Mouse (Mus musculus): ENCODE results near the gene Hc. TPM values are rescaled to one million over a fixed set of nuclear protein-coding genes. Genes with fewer than 3 reads are reported as not detected.

The Hc gene
- total RNA-seq, 2 experiments from 2014 or later, result not detected

GRCm38 (mm10) chr2:35058325-35058724, 2.9 kb downstream of the Hc start:
- DNase-seq (ENCODE audit: low spot score in 2 of 2), result no peak

DNA sequence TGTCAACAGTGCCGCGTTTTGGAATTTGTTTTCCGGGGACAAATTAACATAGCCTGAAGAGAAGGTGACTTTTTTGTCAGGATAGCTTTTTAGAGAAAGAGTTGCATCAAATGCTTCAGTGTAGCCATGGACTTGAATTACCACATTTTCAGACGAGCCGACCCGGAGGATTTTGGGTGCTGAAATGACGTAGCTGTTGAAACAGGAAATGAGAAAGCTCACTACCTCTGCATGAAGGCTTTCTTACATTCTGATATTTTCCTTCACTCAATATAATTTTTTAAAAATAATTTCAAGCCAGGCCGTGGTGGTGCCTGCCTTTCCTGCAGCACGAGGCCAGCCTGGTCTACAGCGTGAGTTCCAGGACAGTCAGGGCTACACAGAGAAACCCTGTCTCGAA, 4.0 kb downstream of the Hc start:
- no peak for DNase-seq (ENCODE audit: low spot score in 2 of 2)

- peak in 1 of 2 experiments; percentile 15 for DNase-seq (ENCODE audit: low spot score in 2 of 2)
These were observed 12.4 kb downstream of the Hc start for GRCm38 (mm10) chr2:35048851-35049250.

- peak in 1 of 2 experiments; percentile 6 for DNase-seq (ENCODE audit: low spot score in 2 of 2)
These were observed 16.3 kb downstream of the Hc start for GRCm38 (mm10) chr2:35044956-35045355.

GRCm38 (mm10) chr2:35038580-35039375, 22.5 kb downstream of the Hc start:
- no peak for DNase-seq (ENCODE audit: low spot score in 2 of 2)

DNA sequence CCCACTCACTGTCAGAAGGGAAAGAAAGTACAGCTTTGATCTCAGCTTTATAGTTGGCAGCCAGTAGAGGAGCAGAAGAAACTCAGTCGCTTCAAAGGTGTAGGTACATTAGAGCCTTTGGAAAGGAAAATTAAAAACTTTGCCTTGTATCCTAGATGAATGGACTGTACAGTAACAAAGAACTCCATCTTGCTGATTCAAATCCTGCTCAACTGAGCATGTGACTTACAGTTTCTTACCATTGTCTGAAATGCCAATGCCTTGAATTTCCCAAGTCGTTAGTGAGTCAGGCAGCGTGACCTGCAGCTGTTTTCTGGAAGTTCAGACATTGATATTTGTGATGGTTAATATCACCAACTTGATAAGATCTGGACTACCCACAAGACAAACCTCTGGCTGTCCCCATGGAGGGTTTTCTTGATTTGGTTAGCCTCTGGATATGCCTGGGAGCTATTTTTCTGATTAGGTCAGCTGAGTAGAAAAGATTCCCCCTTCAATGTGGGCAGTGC, 36.5 kb downstream of the Hc start:
- DNase-seq (ENCODE audit: low spot score in 2 of 2), result no peak

DNA sequence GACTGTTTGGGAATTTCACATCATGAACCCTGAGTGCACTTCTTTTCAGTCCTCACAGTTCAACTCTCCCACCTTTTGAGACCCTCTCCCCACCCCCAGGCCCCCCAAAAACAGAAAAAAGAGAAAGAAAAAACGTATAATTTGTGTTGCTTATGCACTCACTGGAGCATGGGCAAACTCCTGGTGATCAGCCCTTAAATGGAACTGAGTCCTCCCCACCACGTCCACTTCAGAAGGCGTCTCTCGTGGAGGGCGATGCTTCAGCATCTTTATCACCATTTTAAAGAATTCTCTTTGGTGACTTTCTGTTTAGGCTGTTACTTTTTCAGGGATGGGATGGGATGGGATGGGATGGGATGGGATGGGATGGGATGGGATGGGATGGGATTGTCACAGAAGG, 39.4 kb downstream of the Hc start:
- no peak for DNase-seq (ENCODE audit: low spot score in 2 of 2)

GRCm38 (mm10) chr2:35015861-35016260, 45.4 kb downstream of the Hc start:
- DNase-seq (ENCODE audit: low spot score in 2 of 2), result no peak

GRCm38 (mm10) chr2:35011649-35012048, 49.6 kb downstream of the Hc start:
- DNase-seq (ENCODE audit: low spot score in 2 of 2), result no peak

DNA sequence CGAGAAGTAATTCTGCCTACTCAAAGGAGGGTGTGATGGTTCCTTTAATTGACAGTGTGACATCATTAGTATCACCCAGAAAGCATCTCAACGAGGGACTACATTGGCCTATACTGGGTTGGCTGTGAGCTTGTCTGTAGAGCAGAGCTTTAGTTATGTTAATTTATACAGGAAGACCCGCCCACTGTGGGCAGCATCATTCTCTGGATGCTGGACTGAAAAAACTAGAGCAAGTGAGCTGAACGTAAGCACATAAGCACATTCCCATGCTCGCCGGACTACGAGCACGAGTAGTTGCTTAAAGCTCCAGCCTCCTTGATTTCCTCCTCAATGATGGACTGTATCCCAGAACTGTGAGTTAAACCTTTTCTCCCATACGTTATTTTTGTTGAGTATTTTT, 62.3 kb downstream of the Hc start:
- DNase-seq (ENCODE audit: low spot score in 2 of 2), result no peak

DNA sequence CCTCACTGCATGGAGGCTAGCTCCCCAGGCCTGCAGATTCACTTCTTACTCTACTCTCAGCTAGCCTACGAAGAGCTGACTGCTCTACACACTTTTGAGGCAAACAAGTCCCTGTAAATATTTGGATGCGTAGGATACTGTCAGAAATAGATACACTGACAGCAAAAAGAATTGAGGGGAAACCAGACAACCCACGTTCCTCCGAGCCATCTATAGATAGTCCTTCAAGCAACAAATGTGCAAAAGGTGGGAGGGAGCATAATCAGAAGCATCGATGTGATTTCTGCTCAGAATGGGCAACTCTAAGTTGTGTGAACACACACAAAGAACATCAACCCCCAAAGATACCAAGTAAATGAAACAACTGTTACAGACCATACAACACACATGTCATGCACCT, 64.7 kb downstream of the Hc start:
- DNase-seq (ENCODE audit: low spot score in 2 of 2), result no peak

- DNase-seq (ENCODE audit: low spot score in 2 of 2), result no peak
These were observed 67.4 kb downstream of the Hc start for GRCm38 (mm10) chr2:34993696-34994356.

DNA sequence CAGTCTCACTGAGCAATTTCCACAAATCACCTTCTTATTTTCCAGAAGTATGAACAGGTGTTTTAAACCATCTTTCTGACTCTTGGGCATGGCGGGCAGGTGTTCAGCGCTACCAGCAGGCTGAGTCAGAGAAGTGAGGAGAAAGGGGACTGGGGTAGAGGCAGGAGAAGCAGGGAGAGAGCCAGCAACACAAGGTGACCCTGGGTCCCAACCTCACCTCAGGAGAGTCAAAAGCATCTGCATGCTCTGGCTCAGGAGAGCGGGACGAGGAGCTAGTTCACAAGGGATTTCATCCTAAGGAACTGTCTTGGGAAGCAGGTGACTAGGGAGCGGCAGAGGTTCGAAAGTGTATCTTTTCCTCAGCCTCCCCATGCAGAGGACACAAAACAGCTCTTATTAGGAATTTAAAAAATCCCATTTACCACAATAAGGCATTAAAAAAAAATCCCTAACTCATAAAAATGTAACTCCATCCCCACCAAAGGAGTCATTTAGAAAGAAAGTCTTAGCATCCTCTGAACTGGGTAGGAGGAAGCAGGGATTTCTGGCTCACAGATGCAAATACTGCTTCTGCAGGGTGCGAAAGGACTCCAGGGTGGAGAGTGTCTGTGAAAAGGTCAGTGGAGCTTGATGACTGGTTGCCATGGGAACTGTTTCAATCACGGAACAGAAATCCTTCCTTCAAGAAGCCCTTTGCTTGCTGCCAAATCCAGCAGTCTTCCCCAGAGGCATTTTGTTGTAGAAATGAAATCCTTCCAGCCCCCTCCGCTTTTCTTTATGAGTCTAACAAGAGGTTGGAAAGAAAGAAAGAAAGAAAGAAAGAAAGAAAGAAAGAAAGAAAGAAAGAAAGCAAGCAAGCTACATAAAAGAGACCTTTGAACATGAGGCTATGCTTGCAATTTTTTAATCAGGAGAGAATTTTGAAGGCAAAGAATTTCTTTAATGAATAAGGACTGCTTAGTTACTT, 68.2 kb downstream of the Hc start:
- no peak for DNase-seq (ENCODE audit: low spot score in 2 of 2)

DNA sequence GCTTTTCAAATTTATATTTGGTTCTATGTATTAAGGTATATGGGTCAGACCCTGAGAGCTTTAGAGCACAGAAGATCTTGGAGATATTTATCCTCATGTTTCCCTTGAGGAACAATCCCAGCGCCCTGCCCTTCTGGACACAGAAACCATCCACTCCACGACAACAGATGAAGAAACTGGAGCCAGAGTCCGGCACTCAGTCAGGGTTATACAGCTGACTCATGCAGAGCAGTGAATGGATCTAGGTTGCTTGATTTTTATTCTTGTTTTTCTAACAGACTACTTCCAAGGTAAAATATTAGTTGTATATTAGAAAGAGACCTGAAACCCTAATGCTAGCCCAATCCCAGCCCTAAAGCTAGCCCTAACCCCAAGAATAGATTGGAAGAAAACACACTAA, 69.3 kb downstream of the Hc start:
- no peak for DNase-seq (ENCODE audit: low spot score in 2 of 2)

- DNase-seq (ENCODE audit: low spot score in 2 of 2), result no peak
These were observed 71.5 kb downstream of the Hc start for GRCm38 (mm10) chr2:34989749-34990148.

- no peak for DNase-seq (ENCODE audit: low spot score in 2 of 2)
These were observed 73.6 kb downstream of the Hc start for GRCm38 (mm10) chr2:34987595-34987994.

GRCm38 (mm10) chr2:34984885-34985284, 76.4 kb downstream of the Hc start:
- DNase-seq (ENCODE audit: low spot score in 2 of 2), result no peak

DNA sequence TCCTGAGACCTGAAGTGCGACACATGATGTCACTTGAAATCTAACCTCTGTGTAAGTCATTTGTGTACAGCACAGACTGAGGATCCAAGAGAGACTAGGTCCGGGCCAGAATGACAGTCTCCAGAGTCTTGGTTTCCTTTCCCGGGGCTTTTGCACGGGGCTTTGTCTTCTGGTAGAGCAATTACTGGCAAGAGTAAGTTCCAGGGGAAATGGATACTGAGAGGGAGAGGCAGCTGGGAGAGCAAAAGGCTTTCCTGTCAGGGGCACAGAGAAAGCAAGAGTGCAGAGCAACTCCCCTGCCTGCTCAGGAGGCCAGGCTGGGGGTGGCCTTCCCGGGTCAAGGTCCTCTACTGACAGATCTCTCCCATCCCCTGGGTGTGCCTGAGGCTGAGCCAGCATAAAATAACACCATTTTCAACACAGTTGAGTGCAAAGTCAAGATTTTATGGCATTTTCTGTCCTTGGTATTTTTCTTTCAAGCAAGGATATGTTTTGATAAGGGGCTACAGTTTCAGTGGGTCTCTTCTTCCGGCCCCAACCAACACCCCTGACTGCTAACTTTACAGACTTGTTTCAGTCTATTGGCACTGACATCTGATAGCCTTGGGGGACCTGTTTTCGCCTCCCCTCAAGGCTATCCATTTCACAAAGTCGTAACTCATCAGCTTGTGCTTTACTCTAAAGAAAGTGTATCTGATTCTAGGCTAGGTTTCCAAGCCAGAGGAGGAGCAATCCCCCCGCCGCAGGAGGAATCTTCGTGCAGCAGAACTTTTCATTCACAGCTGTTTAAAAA, 78.1 kb downstream of the Hc start:
- DNase-seq (ENCODE audit: low spot score in 2 of 2), result no peak

GRCm38 (mm10) chr2:34982096-34982724, 79.0 kb downstream of the Hc start:
- DNase-seq (ENCODE audit: low spot score in 2 of 2), result no peak

DNA sequence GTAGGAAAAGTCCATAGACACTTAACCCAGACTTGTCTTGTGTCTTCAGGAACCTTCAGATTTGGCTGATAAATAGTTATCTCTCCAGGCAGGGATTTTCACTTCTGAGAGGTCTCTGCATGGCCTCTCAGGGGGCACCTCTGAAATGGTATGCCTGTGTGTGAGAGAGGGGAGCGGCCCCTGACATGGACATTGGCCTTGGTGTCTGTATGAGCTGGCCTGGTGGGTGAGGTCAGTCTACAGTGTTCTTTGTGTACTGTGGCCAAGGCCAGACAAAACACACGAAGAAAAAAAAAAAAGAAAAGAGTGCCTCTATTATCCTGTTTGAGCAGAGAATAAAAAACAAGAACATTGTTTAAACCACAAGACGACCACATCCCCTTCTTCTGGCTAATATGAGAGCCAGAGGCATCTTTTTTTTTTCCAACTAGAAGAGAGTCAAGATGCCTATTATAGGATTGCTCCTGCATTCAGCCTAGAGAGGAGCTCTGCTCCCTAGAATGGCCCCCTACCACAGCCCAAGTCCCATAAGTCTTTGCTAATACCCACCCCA, 81.7 kb downstream of the Hc start:
- no peak for DNase-seq (ENCODE audit: low spot score in 2 of 2)
